Mouse (Mus musculus) midbrain, embryonic 11.5 days (tissue): ENCODE measurements around the gene Dock3. TPM values are rescaled to one million over a fixed set of nuclear protein-coding genes. Genes with fewer than 3 reads are reported as not detected.
"Not testable (repeated sequence)": the region's sequence is repeated elsewhere in the genome, so short reads cannot be mapped to it uniquely, and the experiment has no call there.

Experiments
- ATAC-seq: fragments of 200-750 bp; cut with Nextera tagmentation; 2 replicates; pipeline ENCODE4 v1.8.0; 2017; ENCODE audit warnings: moderate TSS enrichment, moderate library complexity; ENCODE audit not compliant: low FRiP score
- DNase-seq: peaks from one replicate; pipeline ENCODE4 v3.0.0; 2015; ENCODE audit warnings: low spot score; ENCODE audit errors: missing footprints
- H3K27ac ChIP-seq: fragments of 300-500 bp; sonication (generic); 2 replicates; pipeline ENCODE4 v1.5.1; 2014; ENCODE audit warnings: low read depth, low read length
- H3K27me3 ChIP-seq: fragments of 300-500 bp; sonication (generic); 2 replicates; pipeline ENCODE4 v1.6.1; 2014; ENCODE audit warnings: mild to moderate bottlenecking, low read length, moderate library complexity, mixed read lengths; ENCODE audit not compliant: control insufficient read depth, insufficient read depth
- H3K36me3 ChIP-seq: fragments of 300-500 bp; sonication (generic); 2 replicates; pipeline ENCODE4 v1.6.1; 2014; ENCODE audit warnings: mild to moderate bottlenecking, low read length, moderate library complexity, mixed read lengths; ENCODE audit not compliant: control insufficient read depth, insufficient read depth
- H3K4me1 ChIP-seq: fragments of 300-500 bp; sonication (generic); 2 replicates; pipeline ENCODE4 v1.6.1; 2014; ENCODE audit warnings: low read length; ENCODE audit not compliant: control insufficient read depth, insufficient read depth
- H3K4me2 ChIP-seq: fragments of 300-500 bp; sonication (generic); 2 replicates; pipeline ENCODE4 v1.6.1; 2014; ENCODE audit warnings: mild to moderate bottlenecking, moderate library complexity
- H3K4me3 ChIP-seq: fragments of 300-500 bp; sonication (generic); 2 replicates; pipeline ENCODE4 v1.5.1; 2014; ENCODE audit warnings: low read depth, low read length
- H3K9ac ChIP-seq: fragments of 300-500 bp; sonication (generic); 2 replicates; pipeline ENCODE4 v1.6.1; 2014; ENCODE audit warnings: low read length
- H3K9me3 ChIP-seq: fragments of 300-500 bp; sonication (generic); 2 replicates; pipeline ENCODE4 v1.6.1; 2016; ENCODE audit warnings: low read length; ENCODE audit not compliant: control insufficient read depth
- WGBS: fragments of 180-500 bp; shearing (Covaris S2); extraction: QIAGEN DNeasy Blood & Tissue Kit; methylation state at CpG from one replicate; pipeline ENCODE4 v1.1.7; 2014; 5-methylcytosine and 5-hydroxymethylcytosine counted together
- polyA plus RNA-seq: library from polyadenylated mRNA; unstranded; fragments of >200 nt; fragmentation: Nextera tagmentation; extraction: Ambion mirVana; gene quantifications from 2 replicates; pipeline ENCODE4 v1.2.1, GENCODE M21; 2014

The Dock3 gene
- polyA plus RNA-seq, 1 experiment from 2014 or later, result 9.3 TPM

DNA sequence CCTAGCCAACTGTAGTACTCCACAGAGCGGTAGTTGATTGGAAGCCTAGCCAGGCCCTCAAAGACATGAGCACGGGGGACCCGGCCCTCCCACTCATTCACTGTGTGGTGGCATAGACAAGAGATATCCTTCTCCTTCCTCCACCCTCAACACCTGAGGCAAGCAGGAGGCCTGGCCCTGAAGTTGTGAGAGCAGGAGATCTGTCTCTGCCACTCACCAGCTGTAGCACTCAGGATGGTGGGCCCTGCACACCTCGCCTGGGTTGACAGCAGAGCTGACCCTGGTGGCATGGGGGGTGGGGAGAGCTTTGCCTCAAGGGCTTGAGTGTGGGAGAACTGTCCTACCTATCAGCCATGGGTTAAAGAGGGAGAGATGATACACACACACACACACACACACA is 65.9 kb downstream of the Dock3 start:
- no peak for ATAC-seq
- 86% methylated on average over 4 of the region's 4 CpGs for WGBS
- Histone ChIP-seq H3K4me1 (no peaks in the 10 kb centered on the region), H3K27ac (no peak overlapping the region), H3K4me2 (no peak overlapping the region), H3K27me3 (no peaks in the 10 kb centered on the region), H3K9ac (no peak overlapping the region), H3K9me3 (no peaks in the 10 kb centered on the region), H3K4me3 (no peak overlapping the region), H3K36me3 (no peaks in the 10 kb centered on the region)
- DNase-seq, result no peak

DNA sequence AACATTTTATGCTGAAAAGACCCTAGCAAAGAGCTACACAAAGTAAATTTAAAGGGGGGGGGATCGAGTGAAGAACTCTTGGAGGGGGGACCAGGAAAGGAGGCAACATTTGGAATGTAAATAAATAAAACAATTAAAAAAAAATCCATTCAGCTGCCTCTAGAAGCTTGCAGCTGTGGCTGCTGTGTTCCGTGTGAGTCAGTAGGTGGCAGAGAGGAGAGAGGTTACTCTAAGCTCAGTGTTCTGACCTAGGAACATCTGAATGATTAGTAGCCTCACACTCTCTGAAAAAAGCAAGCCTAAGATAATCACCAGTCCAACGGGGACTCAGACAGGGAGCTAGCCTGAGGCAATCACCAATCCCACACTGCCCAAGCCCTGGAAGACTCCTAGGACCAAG is 66.9 kb downstream of the Dock3 start:
- no peaks in the 10 kb centered on the region for H3K9me3 ChIP-seq
- H3K36me3 ChIP-seq, result no peaks in the 10 kb centered on the region
- H3K27ac ChIP-seq, result no peak overlapping the region
- H3K4me2 ChIP-seq, result no peak overlapping the region
- H3K4me3 ChIP-seq, result no peak overlapping the region
- WGBS, result 19% methylated on average over 3 of the region's 3 CpGs
- DNase-seq (no peak), ATAC-seq (no peak)
- H3K27me3 ChIP-seq, result no peaks in the 10 kb centered on the region
- no peak overlapping the region for H3K9ac ChIP-seq
- H3K4me1 ChIP-seq, result no peaks in the 10 kb centered on the region

DNA sequence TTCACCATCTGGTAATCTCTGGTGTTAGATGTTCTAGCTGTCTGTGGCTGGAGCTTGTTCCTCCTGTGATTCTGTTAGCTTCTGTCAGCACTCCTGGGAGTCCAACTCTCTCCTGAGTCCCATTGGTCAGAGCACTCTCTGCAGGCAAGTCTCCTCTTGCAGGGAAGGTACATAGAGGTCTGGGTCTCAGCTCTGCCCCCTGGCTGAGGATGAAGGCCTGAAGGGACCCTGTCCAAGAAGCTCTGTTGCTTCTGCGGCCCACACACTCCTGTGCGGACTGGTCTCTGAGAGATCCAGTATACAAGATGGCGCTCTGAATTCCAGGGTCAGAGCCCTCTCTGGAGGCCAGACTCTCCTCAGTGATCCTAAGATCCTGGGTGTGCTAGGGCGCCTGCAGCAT is 75.3 kb downstream of the Dock3 start:
- WGBS, result 86% methylated on average over 4 of the region's 4 CpGs
- not testable (repeated sequence) for ATAC-seq

DNA sequence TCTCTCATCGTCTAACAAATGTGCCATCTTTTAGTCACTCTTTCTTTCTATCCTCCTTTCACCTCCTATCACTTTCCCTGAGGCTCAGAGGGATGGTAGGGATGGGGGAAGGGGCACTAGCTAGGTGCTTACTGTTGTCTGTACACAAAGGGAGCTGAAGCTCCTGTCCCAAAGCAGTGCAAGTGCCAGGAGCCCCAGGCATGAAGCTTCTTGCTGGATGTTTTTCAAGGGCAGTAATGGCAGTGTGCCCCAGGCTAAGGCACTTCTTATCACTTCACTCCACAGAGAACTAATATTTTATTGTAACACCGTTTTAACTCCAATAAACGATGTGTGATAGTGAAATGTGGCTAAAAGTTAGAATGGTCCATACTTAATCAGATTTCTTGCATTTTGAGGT is 118.9 kb downstream of the Dock3 start:
- Histone ChIP-seq H3K9ac (no peak overlapping the region), H3K27me3 (no peaks in the 10 kb centered on the region), H3K36me3 (no peaks in the 10 kb centered on the region), H3K4me1 (no peaks in the 10 kb centered on the region), H3K4me3 (no peak overlapping the region), H3K9me3 (no peaks in the 10 kb centered on the region), H3K27ac (no peak overlapping the region), H3K4me2 (no peak overlapping the region)
- DNase-seq, result no peak
- no peak for ATAC-seq
- 82% methylated on average over 3 of the region's 3 CpGs for WGBS

More for the DNA sequence above, 75.3 kb downstream of the Dock3 start:
- H3K4me3 ChIP-seq, H3K36me3 ChIP-seq, H3K4me2 ChIP-seq, DNase-seq, H3K27ac ChIP-seq, H3K27me3 ChIP-seq, H3K9ac ChIP-seq, H3K9me3 ChIP-seq, H3K4me1 ChIP-seq: not testable (repeated sequence)

DNA sequence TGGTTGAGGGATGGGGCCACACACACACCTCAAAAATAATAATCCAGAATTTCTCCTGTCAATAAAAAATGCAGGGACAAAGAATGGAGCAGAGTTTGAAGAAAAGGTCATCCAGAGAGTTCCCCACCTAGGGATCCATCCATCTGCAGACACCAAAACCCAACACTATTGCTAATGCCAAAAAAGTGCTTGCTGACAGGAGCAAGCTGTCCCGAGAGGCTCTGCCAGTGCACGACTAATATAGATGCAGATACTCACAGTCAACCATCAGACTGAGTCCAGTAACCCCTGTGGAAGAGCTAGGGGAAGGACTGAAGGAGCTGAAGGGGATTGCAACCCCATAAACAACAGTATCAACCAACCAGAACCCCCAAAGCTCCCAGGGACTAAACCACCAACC is 119.7 kb downstream of the Dock3 start:
- Histone ChIP-seq H3K27ac (no peak overlapping the region), H3K27me3 (no peaks in the 10 kb centered on the region), H3K4me3 (no peak overlapping the region), H3K9ac (no peak overlapping the region), H3K4me2 (no peak overlapping the region), H3K9me3 (no peaks in the 10 kb centered on the region), H3K4me1 (no peaks in the 10 kb centered on the region), H3K36me3 (no peaks in the 10 kb centered on the region)
- WGBS, result 60% methylated on average over 2 of the region's 2 CpGs
- DNase-seq (no peak), ATAC-seq (no peak)

DNA sequence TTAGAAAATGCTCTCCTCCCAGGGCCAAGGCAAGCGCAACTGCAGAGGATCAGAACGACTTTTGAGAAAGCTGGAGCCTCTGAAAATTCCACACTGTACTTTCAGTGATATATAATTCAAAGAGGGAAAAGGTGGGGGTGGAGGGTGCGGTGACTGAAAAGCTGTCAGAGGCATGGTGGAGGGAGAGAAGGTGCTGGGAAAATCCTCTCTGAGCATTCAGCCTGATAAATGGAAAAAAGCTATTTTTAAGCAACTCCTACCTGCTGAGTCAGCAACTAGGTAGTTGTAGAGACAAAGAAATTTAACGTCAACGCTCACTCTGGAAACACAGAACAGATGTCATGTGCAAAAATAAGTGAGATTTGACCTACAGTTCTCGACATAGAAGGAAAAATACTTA is 132.2 kb downstream of the Dock3 start:
- Histone ChIP-seq H3K4me3 (no peak overlapping the region), H3K9me3 (no peaks in the 10 kb centered on the region), H3K9ac (no peak overlapping the region), H3K27me3 (no peaks in the 10 kb centered on the region), H3K27ac (no peak overlapping the region), H3K4me1 (no peaks in the 10 kb centered on the region), H3K4me2 (no peak overlapping the region), H3K36me3 (no peaks in the 10 kb centered on the region)
- DNase-seq, result no peak
- 85% methylated on average over 6 of the region's 6 CpGs for WGBS
- ATAC-seq, result no peak

DNA sequence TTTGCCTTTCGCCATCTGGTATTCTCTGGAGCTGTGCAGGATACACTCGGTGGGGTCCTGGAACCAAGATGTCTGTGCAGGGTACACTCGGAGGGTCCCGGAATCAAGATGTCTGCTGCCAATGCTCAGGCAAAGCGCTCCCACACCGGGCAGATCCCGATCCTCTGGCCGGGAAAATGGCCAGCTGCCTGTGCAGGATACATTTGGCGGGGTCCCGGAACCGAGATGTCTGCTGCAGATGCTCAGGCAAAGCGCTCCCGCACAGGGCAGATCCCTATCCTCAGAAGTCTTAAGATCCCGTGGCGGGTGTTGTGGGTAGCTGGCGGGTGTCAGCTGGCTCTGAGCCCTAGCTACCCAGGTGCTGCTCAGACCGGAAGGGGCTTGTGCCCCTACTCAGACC is 142.3 kb downstream of the Dock3 start:
- 65% methylated on average over 16 of the region's 17 CpGs for WGBS
- H3K36me3 ChIP-seq, H3K9me3 ChIP-seq, DNase-seq, H3K27ac ChIP-seq, H3K27me3 ChIP-seq, H3K4me3 ChIP-seq, H3K4me2 ChIP-seq, ATAC-seq, H3K4me1 ChIP-seq, H3K9ac ChIP-seq: not testable (repeated sequence)

DNA sequence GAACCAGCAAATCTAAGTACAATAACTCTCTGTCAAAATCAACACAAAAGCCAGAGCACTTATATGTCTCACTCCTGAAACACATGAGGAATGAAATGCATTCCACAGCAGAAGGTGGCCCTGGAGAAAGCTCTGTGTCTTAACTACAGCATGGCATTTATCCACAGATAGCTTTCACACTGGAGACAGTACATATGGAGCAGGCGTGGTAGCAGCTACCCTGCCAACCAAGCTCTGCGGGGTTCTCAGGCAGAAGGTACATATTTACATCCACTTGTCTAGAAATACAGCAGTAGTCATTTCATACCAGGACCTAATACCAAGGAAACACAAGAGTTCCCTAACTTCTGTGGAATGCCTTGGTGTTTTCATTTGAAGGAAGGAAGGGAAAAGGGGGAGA is 144.2 kb downstream of the Dock3 start:
- Histone ChIP-seq H3K27me3 (no peaks in the 10 kb centered on the region), H3K9me3 (no peaks in the 10 kb centered on the region), H3K36me3 (no peaks in the 10 kb centered on the region), H3K4me1 (no peaks in the 10 kb centered on the region), H3K4me2 (no peak overlapping the region), H3K9ac (no peak overlapping the region), H3K4me3 (no peak overlapping the region), H3K27ac (no peak overlapping the region)
- 83% methylated on average over 2 of the region's 2 CpGs for WGBS
- ATAC-seq, result no peak
- no peak for DNase-seq

DNA sequence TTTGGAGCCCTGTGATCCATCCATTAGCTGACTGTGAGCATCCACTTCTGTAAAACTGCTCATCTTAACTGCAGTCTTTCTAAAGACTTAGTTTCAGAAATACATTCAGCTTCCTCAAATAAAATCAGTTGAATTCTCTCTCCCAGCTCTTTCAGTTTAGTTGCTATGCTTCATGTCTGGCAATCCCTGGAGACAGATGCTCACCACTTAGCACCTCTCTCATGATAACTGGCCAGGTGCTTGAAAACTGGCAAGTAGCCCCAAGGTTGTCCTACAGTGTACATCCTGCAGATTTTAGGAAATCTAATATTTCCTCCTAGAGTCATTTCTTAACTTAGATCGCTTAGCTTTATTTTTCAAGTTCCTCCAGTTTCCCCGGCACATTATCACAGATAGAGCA is 193.8 kb downstream of the Dock3 start:
- no peak overlapping the region for H3K4me2 ChIP-seq
- no peaks in the 10 kb centered on the region for H3K9me3 ChIP-seq
- H3K9ac ChIP-seq, result no peak overlapping the region
- ATAC-seq (no peak), DNase-seq (no peak)
- no peak overlapping the region for H3K4me3 ChIP-seq
- no peaks in the 10 kb centered on the region for H3K36me3 ChIP-seq
- H3K4me1 ChIP-seq, result no peaks in the 10 kb centered on the region
- no peak overlapping the region for H3K27ac ChIP-seq
- H3K27me3 ChIP-seq, result no peaks in the 10 kb centered on the region
- 93% methylated on average over 2 of the region's 2 CpGs for WGBS

DNA sequence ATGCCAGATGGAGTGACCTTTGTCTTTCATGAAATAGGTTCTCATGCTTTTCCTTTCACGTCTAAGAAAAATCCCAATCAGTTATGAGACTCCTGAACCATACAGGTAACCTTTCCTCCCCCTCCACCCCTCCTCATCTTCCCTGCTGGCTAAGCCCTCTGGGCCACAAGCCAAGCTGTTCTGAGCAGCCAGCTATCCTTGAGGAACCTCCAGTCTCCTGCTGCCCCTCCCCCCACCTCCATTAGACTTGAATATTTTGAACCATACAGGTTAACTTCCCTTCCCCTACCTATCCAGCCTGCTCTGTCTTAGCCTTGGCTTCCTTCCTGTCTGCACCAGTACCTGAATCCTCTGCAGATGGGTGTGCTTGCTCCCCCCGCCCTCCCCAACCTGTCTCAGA is 204.1 kb downstream of the Dock3 start:
- no peaks in the 10 kb centered on the region for H3K4me1 ChIP-seq
- no peaks in the 10 kb centered on the region for H3K9me3 ChIP-seq
- no peak overlapping the region for H3K4me2 ChIP-seq
- no peak overlapping the region for H3K9ac ChIP-seq
- H3K4me3 ChIP-seq, result no peak overlapping the region
- no peak overlapping the region for H3K27ac ChIP-seq
- no peaks in the 10 kb centered on the region for H3K36me3 ChIP-seq
- DNase-seq (no peak), ATAC-seq (no peak)
- no peaks in the 10 kb centered on the region for H3K27me3 ChIP-seq
- WGBS, result 78% methylated on average over 2 of the region's 2 CpGs
